Mouse (Mus musculus) inflammation-experienced regulatory T-cells, adult 6 months (primary cell): ENCODE measurements around the gene Pigm. TPM values are rescaled to one million over a fixed set of nuclear protein-coding genes. Genes with fewer than 3 reads are reported as not detected.

Experiments used
- ATAC-seq: one replicate; pipeline ENCODE4 v1.8.0; 2017
- polyA plus RNA-seq, 3 experiments: library from polyadenylated mRNA; unstranded; fragments of 100-300 nt; shearing (Covaris generic); gene quantifications; one replicate each; pipeline ENCODE4 v1.2.1; 2017

Gene Pigm
- 1 to 10 TPM; 4.9 to 6.3 (median 5.7) TPM for polyA plus RNA-seq

- ATAC-seq, result peak; percentile 96
Observed at GRCm38 (mm10) chr1:172376198-172376667, at the start of gene Pigm. TSS of gene Pigm (plus strand) at chr1:172376546.

- no peak for ATAC-seq
Observed at GRCm38 (mm10) chr1:172326684-172327083, 49.7 kb upstream of the Pigm start.

- no peak for ATAC-seq
Observed at GRCm38 (mm10) chr1:172327206-172328001, 48.9 kb upstream of the Pigm start.

GRCm38 (mm10) chr1:172328041-172328440 lies 48.3 kb upstream of the Pigm start:
- ATAC-seq, result no peak

- no peak for ATAC-seq
Observed at GRCm38 (mm10) chr1:172328461-172328860, 47.9 kb upstream of the Pigm start.

GRCm38 (mm10) chr1:172329131-172329530 lies 47.2 kb upstream of the Pigm start, which contains the start of gene Kcnj9:
TSS of gene Kcnj9 (minus strand) at chr1:172329318.
- no peak for ATAC-seq

- ATAC-seq, result no peak
Observed at GRCm38 (mm10) chr1:172329616-172330015, 46.7 kb upstream of the Pigm start.

GRCm38 (mm10) chr1:172331422-172331947 lies 44.9 kb upstream of the Pigm start:
- no peak for ATAC-seq

- no peak for ATAC-seq
Observed at GRCm38 (mm10) chr1:172332925-172333324, 43.4 kb upstream of the Pigm start.

- ATAC-seq, result no peak
Observed at GRCm38 (mm10) chr1:172333512-172333911, 42.8 kb upstream of the Pigm start.

- ATAC-seq, result no peak
Observed at GRCm38 (mm10) chr1:172335804-172336203, 40.5 kb upstream of the Pigm start.

- no peak for ATAC-seq
Observed at GRCm38 (mm10) chr1:172337411-172338185, 38.7 kb upstream of the Pigm start.

GRCm38 (mm10) chr1:172340729-172341321 lies 35.5 kb upstream of the Pigm start, which contains the start of gene Kcnj10:
TSS of gene Kcnj10 (plus strand) at chr1:172341210.
- ATAC-seq, result peak; percentile 80

GRCm38 (mm10) chr1:172341386-172341785 lies 35.0 kb upstream of the Pigm start:
- no peak for ATAC-seq

GRCm38 (mm10) chr1:172342729-172343128 lies 33.6 kb upstream of the Pigm start:
- no peak for ATAC-seq

- no peak for ATAC-seq
Observed at GRCm38 (mm10) chr1:172343914-172344313, 32.4 kb upstream of the Pigm start.

- no peak for ATAC-seq
Observed at GRCm38 (mm10) chr1:172344820-172345219, 31.5 kb upstream of the Pigm start.

- ATAC-seq, result no peak
Observed at GRCm38 (mm10) chr1:172346707-172347106, 29.6 kb upstream of the Pigm start.

GRCm38 (mm10) chr1:172347382-172347781 lies 29.0 kb upstream of the Pigm start:
- ATAC-seq, result no peak

GRCm38 (mm10) chr1:172349504-172349903 lies 26.8 kb upstream of the Pigm start:
- ATAC-seq, result no peak

GRCm38 (mm10) chr1:172349916-172350812 lies 26.2 kb upstream of the Pigm start:
- ATAC-seq, result no peak

- ATAC-seq, result no peak
Observed at GRCm38 (mm10) chr1:172352001-172352400, 24.3 kb upstream of the Pigm start.
